Mouse (Mus musculus): ENCODE measurements around the gene Stard9.

Gene Stard9

DNA sequence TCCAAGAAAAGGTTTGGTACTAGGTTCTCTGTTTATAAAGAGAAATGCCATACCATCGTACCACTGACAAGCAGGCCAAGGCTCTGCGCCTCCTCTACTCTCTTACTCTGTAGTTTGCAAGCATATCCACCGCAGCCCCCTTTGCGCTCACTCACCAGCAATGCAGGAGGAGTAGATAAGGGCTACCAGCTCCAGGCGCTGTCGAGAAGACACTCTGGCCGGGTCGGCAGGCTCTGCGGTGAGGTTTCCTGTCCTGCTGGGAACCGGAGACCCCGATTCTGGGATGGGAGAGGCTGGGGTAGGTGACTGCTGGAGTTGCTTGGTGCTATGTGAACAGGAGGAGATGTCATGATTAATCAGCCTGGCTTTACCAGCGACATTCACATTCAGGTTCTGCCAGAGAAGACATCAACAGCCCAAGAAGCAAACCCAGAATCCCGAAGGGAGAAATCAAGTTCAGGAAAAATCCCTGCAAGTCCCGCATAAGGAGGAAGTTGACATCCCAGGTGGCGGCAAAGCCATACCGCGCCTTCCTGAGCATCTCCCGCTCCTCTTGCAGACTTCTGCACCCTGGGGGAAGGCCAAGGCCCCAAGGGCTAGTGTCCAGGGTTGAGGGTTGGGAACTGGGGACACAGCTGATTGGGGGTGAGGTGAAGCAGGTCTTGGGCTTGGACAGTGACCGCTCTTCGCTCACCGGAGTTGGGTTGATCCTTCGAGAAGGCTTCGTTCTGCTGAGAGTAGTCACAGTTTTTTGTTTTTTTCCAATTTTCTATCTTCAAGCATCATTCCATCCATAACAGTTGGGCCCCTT, 101.1 kb downstream of the Stard9 start:
- peak; percentile 65 for DNase-seq (ENCODE audit: low spot score)

DNA sequence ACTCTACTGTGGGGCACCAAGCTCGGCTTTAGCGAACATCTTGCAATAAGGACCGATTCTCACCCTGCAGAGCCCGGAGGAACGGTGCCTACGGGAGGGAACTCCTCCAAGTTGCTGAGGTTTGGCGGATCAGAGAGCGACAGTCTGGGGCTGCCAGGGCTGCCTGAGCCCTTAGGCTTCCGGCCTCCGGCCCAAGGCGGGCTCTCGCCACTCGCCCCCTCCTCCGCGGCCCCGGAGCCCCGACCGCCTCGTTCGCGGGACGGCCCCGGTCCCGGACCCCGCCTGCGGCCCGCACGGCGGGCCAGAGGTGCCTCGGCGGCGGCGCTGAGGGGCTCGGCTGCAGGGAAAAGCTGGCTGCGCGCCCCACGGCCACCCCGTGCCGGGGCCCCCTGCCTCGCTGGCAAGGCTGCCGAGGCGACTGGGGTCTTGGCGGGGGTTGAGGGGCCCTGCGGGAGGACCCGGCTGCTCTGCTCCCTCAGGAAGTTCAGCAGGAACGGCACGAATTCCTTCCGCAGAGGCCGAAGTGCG, 101.8 kb downstream of the Stard9 start:
- DNase-seq (ENCODE audit: low spot score): no peak

DNA sequence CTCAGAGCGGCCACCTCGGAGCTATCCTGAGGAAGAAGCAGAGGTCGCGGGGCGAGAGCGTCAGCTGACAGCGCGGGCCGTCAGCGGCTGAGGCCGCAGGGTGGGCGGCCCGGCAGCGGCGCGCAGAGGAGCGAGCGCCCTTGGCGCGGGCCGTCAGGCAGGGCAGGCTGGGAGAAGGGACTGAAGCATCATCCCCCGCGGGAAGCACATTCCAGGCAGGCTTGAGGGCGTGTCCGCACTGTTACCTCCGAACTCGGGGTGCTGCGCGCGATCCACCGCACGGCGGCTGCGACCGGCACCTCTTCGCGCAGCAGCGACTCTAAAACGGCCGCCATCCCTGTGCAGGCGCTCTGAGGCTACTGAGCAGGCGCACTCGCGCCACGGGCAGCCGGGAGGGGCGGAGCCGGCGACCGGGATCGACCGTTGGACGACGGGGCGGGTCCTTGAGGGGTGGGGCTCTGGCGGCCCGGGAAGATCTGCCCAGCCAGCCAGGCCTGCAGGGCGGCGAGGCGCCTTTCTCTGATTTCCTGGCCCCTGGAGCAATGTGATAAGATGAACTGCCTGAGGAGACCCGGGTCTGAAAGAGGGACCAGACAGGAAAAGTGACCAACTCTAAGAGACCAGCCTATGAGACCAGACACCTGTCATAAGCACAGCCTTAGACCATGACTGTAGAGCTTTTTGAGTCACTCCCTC, 102.4 kb downstream of the Stard9 start:
- peak; percentile 97 for DNase-seq (ENCODE audit: low spot score)

DNA sequence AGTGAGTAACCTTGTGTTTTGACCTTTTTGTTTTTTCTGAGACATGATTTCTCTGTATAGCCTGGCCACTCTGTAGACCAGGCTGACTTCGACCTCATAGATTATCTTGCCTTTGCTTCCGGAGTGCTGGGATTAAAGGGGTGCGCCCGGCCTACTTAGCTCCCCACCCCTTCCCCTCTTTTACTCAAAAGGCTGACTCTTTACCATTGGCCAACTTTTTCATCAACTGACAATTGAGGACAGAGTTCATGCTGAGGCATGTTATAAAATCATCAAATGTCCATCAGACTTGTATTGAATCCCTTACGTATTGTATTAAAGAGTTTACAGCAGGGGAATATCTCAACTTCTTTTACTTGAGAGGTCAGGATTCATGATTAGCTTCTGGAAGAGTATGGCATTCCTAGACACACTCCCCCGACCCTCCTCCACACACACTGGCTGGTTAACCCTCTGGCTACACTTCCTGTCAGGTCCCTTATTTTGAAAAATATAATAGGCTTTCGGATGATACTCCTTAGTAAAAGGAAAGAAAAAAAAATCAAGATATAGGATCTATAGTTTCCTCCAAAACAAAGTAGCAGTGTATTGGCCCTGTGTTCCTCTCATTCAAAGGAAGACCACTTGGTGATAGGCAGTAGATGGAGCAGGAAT, 103.1 kb downstream of the Stard9 start:
- DNase-seq (ENCODE audit: low spot score): no peak

DNA sequence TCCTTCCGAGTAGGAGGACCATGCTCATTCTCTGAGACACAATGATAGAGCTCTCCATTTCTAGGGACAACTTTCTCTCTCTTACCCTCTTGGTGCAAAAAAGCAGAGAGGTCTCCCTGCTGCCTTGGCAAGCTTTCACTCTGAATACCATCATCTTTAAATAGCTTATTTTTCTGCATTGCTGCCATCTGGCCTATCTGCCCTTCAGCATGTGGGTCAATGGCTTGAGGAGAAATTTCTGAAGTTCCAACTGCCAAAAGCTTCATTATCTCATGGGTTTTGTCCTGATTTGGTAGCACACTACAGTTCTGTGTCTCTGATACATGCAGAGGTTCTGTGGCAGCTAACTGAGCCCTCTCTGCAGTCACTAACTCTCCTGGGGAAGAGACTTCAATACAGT, 116.6 kb downstream of the Stard9 start:
- no peak for DNase-seq (ENCODE audit: low spot score)

DNA sequence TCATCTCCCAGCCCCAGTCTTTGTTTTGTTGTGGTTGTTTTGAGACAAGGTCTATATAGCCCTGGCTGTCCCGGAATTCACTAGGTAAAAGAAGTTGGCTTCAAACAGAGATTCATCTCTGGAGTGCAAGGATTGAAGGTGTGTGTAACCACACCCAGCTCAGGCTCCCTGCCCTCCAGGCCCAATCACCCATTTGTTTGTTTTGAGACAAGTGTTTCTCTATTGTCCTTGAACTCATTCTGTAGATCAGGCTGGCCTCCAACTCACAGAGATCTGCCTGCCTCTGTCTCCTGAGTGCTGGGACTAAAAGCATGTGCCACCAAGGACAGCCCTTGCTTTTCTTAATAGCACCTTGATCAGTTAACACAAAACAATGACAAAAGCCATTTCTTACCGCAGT, 119.1 kb downstream of the Stard9 start:
- no peak for DNase-seq (ENCODE audit: low spot score)

DNA sequence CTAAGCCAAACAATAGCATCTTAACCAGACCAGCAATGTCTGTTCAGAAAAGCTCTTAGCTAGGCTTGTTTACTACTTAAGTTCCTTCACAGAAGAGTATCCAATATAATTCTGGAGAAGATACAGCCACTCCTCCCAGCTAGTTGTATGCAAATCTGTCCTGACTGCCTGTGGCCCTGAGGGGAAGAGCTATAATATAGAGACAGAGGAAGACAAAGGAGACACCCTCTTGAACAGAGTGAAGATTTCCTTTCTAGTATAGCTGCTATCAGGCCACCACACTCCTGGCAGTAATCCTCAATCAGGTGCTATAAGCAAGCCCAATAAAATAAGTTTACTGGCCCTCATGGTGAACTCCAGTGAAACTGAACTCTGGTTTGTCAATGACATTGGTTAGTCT, 133.0 kb downstream of the Stard9 start:
- DNase-seq (ENCODE audit: low spot score): no peak

DNA sequence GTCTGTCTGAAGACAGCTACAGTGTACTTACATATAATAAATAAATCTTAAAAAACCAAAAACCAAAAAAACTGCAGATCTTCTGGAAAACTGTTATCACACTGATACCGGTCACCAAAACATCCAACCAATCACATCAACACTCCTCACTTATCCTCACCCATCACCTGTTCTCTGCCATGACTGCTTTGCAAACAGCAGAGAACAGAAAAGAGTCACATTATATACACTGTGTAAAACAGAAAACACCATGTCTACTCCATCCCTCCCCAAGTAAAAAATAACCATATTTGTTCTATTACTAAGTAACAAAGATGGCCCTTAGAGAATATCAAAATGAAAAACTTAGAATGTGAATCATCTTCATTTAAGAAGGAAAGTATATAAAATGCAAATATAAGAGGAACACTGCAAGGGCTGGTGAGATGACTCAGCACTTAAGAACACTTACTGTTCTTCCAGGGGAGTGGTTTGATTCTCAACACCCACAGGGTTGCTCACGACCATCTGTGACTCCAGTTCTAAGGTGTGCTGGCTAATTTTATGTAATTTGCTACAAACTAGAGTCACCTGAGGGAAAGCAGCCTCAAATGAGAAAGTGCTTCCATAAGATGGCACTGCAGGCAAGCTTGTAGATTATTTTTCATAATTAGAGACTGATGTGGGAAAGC, 141.5 kb downstream of the Stard9 start:
- DNase-seq (ENCODE audit: low spot score): no peak
